Mouse (Mus musculus) heart, postnatal 4 days (tissue): ENCODE measurements at regions not wholly inside any gene's neighbourhood (a gene's known extent, or its start where the extent isn't known, plus 50 kb on each side); places are given as distances from the start of the nearest gene placed in this dataset.

ENCODE experiments used
- DNase-seq: peaks from one replicate; pipeline ENCODE4 v3.0.0; 2021

GRCm38 (mm10) chr11:63402741-63403140 is 274.0 kb downstream of the Pmp22 start:
- DNase-seq: no peak

GRCm38 (mm10) chr11:63404719-63405118 is 275.9 kb downstream of the Pmp22 start:
- DNase-seq: peak; percentile 85

DNA sequence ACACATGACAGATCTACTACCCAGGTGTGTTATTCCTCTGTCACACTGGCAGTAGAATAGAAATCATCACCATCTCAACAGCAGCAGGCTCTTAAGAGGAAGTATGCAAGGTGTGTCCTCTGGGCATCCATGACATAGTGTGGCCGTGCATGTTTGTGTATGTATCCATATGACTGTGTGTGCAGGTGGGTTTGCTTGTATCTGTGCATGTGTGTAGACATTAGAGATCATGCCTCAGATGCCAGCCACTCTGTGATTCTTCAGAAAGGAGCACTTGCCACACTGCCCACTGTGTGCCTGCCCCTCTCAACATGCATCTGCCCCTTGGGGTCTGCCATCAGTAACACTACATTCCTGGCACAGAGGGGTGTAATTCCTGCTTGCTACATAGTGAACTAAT is 280.6 kb downstream of the Pmp22 start:
- DNase-seq: no peak

DNA sequence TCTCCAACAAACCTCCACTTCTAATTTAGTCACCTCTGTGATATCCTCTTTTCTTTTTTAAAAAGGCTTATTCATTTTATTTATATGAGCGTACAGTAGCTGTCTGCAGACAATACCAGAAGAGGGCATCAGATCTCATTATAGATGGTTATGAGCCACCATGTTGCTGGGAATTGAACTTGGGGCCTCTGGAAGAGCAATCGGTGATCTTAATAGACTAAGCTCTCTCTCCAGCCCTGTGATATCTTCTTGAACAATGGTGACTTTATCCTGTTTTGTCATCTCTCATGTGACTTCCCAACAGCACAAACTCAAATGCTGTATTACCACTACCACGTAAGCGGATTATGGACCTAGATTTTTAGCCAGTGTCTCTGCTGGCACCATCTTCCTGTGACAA is 282.1 kb downstream of the Pmp22 start:
- no peak for DNase-seq

DNA sequence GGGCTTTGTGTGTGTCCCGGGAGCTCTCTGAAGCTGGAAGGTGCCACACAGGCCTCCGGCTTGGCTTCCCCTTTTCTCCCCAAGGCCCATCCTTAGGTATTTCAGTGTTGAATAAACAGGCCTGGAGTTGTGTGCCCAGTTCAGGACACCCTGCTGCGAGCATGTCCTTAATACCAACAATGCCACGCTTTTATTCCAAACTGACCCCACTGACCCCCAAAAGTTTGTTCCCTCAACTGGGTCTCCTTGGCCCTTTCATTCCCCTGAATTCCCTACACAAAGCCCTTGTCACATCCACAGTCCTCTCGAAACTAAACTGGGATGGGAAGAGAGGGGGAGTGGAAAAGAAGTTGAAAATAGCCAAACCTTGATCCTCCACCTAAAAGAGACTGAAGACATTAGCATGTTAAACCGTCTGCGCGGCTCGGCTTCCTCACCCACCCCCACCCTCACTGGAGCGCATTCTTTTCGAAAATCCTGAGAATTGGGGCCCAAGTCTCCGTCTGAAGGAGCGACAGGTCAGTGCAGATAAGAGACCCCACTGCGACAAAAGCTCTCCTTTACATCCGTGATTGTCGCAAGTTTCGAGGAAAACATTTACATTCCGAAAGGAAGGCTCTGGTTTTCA is 283.7 kb downstream of the Pmp22 start:
- no peak for DNase-seq

DNA sequence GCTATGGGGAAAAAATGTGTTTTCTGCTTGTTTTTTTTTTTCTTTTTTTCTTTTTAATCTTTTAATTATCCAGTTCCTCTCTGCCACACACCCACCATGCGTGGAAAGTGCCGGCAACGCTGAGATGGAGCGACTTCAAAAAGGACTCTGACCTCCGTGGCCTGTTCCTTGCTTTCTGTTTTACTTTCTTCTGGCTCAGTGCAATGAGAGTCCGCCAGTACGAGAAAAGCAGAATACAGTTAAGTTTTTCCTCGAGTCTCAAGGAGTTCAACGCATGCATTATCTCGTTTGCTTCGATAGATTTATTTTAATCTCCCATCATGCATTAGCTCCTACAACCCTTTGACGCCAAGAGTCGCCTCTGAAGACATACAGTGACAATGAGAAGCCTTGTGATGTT is 284.3 kb downstream of the Pmp22 start:
- no peak for DNase-seq

- no peak for DNase-seq
Observed at GRCm38 (mm10) chr11:63413621-63414020, 284.8 kb downstream of the Pmp22 start.

GRCm38 (mm10) chr11:63418042-63418776 is 289.4 kb downstream of the Pmp22 start:
- no peak for DNase-seq

DNA sequence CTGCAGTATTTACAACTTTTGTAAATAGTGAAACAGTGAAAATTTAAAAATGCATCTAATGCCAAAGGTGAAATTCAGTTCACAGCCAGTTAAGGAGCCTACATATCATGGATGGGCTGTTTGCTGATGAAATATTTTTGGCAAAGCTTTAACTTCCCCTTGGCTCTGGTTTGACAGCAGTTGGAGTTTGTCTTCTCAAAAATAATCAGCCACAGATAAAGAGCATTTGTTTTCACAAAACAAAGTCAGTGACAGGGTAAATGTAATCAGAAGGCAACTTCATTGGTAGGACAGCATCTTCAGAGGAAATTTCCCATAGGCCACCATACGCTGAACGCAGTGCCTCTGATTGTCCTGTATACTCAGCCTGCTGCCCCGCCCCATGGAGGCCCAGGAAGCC is 291.6 kb downstream of the Pmp22 start:
- DNase-seq: no peak

DNA sequence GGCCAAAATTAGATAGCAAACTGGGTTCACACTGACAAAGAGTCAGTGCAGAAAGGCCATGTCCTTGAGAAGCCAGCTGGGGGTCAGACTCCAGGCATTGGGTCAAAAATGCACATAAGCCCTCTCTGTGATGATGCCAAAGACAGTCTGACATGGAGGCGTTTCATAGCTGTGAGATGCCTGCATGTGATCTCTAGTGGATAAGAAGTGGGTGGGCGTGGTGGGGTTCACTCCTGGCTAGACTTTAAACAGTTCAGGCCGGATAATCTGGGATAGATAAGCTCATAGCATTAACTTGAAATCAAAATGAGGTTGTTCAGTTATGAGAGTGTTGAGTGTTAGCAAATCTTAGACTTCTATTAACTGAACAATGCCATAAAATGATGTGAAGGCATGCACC is 293.3 kb downstream of the Pmp22 start:
- DNase-seq: no peak

DNA sequence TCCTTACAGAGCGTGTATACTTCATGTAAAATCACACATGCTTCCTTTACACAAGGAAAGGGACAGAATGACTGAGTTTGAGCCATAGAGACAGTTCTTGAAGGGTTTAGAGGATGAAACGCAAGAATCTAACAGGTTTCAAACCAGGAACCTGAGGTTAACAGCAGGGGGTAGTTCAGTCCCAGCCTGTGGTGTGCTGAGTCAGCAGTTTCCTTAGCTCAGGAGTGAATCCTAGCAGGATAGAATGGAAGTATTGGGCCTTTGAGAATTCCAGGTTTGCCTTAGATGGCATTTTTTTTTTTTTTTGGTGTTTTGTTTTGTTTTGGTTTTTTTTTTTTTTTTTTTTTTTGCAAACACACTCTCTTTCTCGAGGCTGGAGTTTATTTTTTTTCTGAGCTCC is 295.5 kb downstream of the Pmp22 start:
- DNase-seq: no peak

- no peak for DNase-seq
Observed at GRCm38 (mm10) chr11:63425741-63426140, 297.0 kb downstream of the Pmp22 start.

DNA sequence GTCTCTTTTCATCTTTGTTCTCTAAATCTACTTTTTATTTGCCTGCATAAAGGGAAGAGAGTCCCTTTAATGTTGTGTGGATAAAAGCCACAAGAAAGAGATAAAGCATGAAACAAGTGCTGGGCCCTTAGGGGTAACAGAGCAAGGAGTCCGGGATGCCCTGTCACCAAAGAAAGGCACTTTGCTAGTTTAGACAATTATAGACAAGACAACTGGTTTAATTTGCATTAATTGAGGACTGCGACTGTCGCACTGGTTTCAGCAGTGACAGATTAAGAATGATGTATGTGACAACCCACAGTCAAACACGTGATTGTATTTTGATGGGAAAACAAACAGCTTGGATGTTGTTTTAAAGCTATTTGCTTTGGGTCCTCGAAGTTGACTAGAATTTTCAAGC is 325.0 kb downstream of the Pmp22 start:
- DNase-seq: no peak

DNA sequence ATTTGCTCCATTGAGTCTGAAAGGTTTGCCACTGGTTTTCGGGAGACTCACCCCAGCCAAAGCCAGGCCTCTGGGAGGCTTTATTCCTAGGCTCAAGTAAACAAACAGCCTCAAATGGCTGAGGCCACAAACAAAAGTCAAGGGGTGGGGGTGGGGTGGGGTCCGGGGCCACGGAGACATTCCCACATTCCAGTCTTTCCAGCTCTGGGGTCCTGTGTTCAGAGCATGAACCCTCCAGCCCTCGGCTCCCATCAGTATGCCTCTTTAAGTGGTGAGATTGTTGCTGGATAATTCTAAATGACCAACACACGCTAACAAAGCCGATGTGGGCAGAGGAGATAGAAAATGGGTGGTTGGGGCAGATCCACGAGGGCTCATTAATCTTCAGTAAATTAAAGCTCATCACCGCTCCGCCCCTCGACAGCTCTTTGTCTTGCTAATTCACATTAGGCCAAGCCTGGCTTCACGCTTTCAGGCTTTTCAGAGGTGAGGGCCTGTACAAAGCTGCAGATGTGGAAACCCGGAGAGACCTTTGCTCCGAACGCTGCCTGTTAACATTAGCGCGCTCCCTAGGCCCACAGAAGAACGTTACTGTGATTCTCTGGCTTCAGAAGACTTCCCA is 326.2 kb downstream of the Pmp22 start:
- DNase-seq: no peak

- DNase-seq: no peak
Observed at GRCm38 (mm10) chr11:63456356-63456755, 327.6 kb downstream of the Pmp22 start.

- DNase-seq: peak; percentile 4
Observed at GRCm38 (mm10) chr11:63457250-63457649, 328.5 kb downstream of the Pmp22 start.

- DNase-seq: no peak
Observed at GRCm38 (mm10) chr11:63460146-63460545, 331.4 kb downstream of the Pmp22 start.

DNA sequence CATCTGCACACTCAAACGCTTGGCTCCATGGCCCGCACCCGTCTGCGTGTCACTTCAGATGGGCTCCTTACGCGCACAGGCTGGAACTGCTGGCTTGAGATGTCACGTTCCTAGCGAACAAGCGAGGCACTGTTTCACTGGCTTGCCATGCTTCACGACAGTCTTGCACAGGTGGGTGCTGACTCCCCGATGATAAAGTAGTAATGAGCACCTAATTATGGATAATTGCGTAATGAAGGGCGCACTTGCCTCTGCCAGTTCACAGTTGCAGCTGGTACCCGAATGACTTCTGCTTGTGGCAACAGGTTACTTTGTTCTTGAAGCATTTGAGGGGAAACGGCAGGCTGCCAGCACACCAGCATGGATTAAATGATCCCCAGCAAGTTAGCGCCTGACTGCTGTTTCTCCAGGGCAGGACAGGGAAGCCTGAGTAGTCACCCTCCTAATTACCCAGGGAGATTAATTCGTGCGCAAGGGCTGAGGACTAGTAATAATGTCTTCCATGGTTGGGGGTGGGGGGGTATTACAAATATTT is 335.1 kb downstream of the Pmp22 start:
- DNase-seq: no peak

DNA sequence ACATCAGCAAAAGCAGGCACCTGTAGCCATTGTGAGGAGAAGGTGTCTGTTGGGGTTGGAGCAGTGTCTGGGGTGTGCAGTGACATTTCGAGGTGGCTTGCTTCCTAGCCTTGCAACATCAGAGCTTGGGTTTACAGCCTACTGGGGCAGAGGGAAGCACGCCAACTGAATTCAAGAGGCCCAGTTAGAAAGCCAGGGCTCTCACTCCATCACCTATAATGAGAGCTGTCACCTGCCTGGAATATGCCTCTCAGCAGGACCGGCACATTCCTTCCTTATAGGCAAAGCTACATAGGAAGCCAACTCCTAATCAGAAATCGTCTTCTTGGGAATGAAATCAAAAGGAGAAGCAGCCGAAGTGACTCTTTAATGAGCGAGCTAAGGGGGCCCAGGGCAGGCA is 337.2 kb downstream of the Pmp22 start:
- no peak for DNase-seq

DNA sequence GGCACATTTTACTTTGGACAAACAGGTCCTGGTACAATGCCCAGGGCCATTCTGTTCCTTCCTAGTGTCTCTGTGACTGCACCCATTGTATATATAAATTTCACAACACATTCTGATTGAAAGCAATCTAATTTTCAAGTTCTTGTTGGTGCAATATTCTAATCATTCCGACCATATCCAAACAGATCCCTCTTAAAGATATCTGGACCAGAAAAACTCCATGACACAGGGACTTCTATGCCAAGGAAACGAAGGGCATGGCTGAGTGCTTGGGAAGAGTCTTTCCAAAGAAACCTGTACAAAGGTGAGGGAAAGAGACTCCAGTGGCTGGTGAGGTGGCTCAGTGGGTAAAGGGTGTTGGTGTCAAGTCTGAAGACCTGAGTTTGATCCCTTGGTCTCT is 337.8 kb downstream of the Pmp22 start:
- no peak for DNase-seq

GRCm38 (mm10) chr11:63474831-63475230 is 346.0 kb downstream of the Pmp22 start:
- no peak for DNase-seq

- no peak for DNase-seq
Observed at GRCm38 (mm10) chr11:63481676-63482310, 353.0 kb downstream of the Pmp22 start.

DNA sequence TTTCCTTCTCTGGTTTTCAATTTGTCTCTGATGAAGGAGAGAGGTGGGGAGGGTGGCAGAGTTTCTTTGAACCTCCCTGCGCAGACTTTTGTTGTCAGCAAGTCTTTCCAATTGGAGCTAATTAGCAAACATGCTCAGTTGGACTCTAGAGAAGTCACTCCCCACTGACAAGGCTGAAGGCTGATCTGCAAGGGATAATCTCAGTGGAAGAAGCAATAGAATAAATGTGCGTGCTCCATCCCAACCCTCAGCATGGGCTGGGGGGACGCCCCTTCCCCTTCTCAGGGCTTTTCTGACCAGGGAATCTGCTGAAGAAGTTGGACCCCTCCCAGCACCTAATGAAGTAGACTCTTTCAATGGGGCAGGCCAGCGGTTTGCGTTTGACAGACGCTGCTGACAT is 353.8 kb downstream of the Pmp22 start:
- no peak for DNase-seq
